Mouse (Mus musculus) A20 (cell line): ENCODE results near the gene Cyp2c23.

Source experiments
- DNase-seq: peaks from one replicate; pipeline ENCODE4 v3.0.0-alpha.2; 2011; ENCODE audit warnings: low read depth, low spot score

The Cyp2c23 gene

GRCm38 (mm10) chr19:43973711-43974110, 55.3 kb downstream of the Cyp2c23 start:
- peak; percentile 20 for DNase-seq

- DNase-seq, result no peak
Measured at GRCm38 (mm10) chr19:43972129-43972528, 56.9 kb downstream of the Cyp2c23 start.

GRCm38 (mm10) chr19:43968436-43969026, 60.5 kb downstream of the Cyp2c23 start:
- no peak for DNase-seq

GRCm38 (mm10) chr19:43966481-43966880, 62.5 kb downstream of the Cyp2c23 start:
- DNase-seq, result no peak

- peak; percentile 59 for DNase-seq
Measured at GRCm38 (mm10) chr19:43965496-43966085, 63.4 kb downstream of the Cyp2c23 start.

- DNase-seq, result no peak
Measured at GRCm38 (mm10) chr19:43962795-43963194, 66.2 kb downstream of the Cyp2c23 start.

- peak; percentile 52 for DNase-seq
Measured at GRCm38 (mm10) chr19:43961185-43961584, 67.8 kb downstream of the Cyp2c23 start.

DNA sequence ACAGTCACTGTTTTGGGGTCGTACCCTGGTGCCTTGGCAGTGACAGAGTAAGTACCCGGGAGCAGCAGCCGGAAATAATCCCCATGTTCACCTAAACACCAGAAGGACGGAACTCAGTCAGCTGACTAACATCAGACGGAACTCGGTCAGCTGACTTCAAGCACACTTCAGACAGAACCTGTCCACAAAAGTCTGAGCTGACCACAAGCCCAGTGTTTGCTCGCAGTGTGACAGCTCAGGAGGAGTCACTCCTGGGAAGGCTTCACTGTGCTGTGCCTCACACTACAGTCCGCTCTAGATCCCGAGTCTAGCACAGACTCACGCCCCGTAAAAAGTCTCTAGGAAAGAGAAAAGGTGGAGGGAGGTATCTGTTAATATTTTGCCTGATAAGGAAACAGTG, 69.0 kb downstream of the Cyp2c23 start:
- DNase-seq, result no peak

DNA sequence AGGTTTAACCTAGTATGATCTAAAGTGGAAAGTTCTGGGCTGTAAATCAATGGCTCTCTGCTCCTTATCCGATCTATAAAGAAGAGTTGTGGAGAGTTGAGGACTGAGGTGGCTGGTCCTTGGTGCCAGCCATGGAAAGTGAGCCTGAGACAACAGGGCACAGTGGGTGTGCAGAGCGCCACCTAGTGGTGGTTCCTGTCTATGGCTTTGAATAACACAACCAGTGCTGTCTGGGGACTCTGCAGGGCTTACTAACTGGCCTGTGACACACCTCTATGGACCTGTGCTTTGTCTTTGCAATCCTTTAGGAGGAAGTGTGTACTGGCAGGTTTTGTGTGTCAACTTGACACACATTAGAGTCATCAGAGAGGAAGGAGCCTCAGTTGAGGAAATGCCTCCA, 69.8 kb downstream of the Cyp2c23 start:
- peak; percentile 73 for DNase-seq

DNA sequence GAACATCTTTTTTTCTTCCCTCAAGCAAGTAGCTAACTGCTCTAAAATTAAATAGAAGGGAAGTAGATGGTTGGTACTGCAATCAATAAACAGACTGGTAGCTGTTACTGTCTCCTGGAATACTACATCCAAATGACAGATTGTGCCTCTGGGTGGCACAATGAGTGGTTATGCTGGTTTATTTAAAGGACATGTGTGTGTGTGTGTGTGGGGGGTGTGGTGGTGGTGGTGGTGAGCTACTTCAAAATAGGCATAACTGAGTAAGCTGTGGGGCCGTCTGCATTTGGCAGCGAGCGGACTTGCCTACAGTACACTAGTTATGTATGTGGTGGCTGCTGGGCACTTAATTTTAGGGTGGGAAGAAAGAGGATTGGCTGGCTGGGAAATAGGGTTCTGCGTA, 71.1 kb downstream of the Cyp2c23 start:
- no peak for DNase-seq

DNA sequence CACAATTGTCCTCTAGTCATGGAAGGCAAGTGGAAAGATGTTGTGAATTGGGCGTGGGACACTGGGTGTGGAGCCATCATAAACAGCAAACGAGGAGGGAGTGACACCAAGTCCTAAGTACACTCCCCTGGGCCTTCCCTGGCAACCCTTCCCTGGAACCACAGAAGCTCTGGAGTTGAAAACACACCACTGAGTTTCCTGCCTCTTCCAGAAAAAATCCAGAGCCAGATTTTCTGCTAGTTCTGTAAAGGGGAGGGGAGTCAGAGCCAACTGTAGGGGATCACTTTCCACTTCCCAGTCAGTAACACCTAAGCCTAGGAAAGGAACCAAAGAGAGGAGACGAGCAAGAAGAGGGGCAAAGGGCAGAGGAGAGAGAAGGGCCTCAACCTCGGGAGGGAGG, 71.6 kb downstream of the Cyp2c23 start:
- DNase-seq, result no peak

- DNase-seq, result no peak
Measured at GRCm38 (mm10) chr19:43955266-43955665, 73.7 kb downstream of the Cyp2c23 start.
